In the genomic region with DNA sequence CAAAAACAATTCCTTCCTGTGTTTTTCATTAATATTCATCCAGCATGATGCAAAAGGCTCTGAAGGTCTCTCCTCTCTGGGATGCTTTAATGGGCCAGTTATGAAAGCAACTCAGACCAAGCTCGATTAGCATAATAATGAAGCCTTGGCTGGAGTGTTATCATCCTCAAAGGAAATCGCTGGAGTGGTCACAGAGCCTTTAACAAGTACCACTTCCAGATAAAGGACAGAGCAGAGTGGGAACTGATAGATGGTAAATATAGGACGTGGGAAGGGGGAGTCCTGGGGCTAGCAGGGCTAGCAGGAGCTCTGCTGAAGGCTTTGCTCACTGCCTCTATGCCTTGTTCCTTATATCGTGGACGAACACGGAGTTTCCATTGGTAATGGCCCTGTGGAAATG, we compare ENCODE assay signal across 23 mouse cellular contexts.
DNase-seq lines count a peak whose midpoint lies in the region; ATAC-seq lines count a peak whose summit lies in the region.
"Had no signal": no experiment of that assay in that cellular context is flagged by ENCODE, and none has a peak within 500 bp of the region (broad histone marks: within the 10 kb centered on the region; RNA-seq: fewer than 3 reads in every experiment).

No protein-coding gene starts in this region.

- H3K9me3 ChIP-seq in midbrain, embryonic 11.5 days (ENCODE audit: control insufficient read depth, low read length): no peaks in the 10 kb centered on the region; the same call in 1 of the 2 replicates
- 0 out of 2 replicates have a peak, but pooled peaks cover 2% of the 10 kb centered on the region for H3K9me3 ChIP-seq in midbrain, embryonic 16.5 days (replicated peaks; ENCODE audit: control insufficient read depth, low read length, poor library complexity, severe bottlenecking)
- H3K9me3 ChIP-seq in forebrain, embryonic 11.5 days (ENCODE audit: control insufficient read depth, low read length): peaks cover 3% of the 10 kb centered on the region; the same call in 1 of the 2 replicates
- H3K9me3 ChIP-seq: kidney, embryonic 15.5 days; limb, embryonic 15.5 days had no signal

- H3K4me3 ChIP-seq in midbrain, embryonic 11.5 days (ENCODE audit: low read depth, low read length): no peak overlapping the region
- no peak overlapping the region for H3K4me3 ChIP-seq in midbrain, embryonic 16.5 days (ENCODE audit: low read depth, low read length)
- H3K4me3 ChIP-seq in forebrain, embryonic 11.5 days (ENCODE audit: low read depth, low read length): no peak overlapping the region
- H3K4me3 ChIP-seq: embryonic facial prominence, embryonic 10.5 days; heart, adult 2 months; kidney, embryonic 15.5 days; limb, embryonic 15.5 days had no signal

- DNase-seq in midbrain, embryonic 11.5 days (ENCODE audit: low spot score, missing footprints): no peak
- peak; percentile 34 for DNase-seq in ZHBTc4 (ENCODE audit: low read depth, low spot score)
- no peak for DNase-seq in forebrain, embryonic 11.5 days (ENCODE audit: low spot score)
- DNase-seq in retina, embryonic 14.5 days (ENCODE audit: low spot score): peak; percentile 31
- no peak for DNase-seq in cerebellum, postnatal 36 days
- DNase-seq in embryo, embryonic 9.5 days (ENCODE audit: extremely low spot score): no peak
- DNase-seq: adrenal gland, postnatal 14 days; cerebellum, adult 9-10 months; gastrocnemius, postnatal 14 days; heart, adult 2 months; heart, postnatal 36 days; kidney, adult 11 months; kidney, postnatal 4 days; left cerebral cortex, postnatal 4 days; lung, embryonic 14.5 days; lung, postnatal 4 days; thymus, adult 18-20 months; thymus, postnatal 36 days had no signal

- peaks cover 7% of the 10 kb centered on the region; the same call in 1 of the 2 replicates for H3K4me1 ChIP-seq in midbrain, embryonic 11.5 days (ENCODE audit: control insufficient read depth, insufficient read depth, low read length)
- H3K4me1 ChIP-seq in midbrain, embryonic 16.5 days (ENCODE audit: control insufficient read depth, insufficient read depth, low read length): peaks cover 4% of the 10 kb centered on the region; the same call in 1 of the 2 replicates
- peaks cover 4% of the 10 kb centered on the region; the same call in 1 of the 2 replicates for H3K4me1 ChIP-seq in forebrain, embryonic 11.5 days (replicated peaks; ENCODE audit: control insufficient read depth, insufficient read depth, low read length)
- H3K4me1 ChIP-seq: kidney, embryonic 15.5 days had no signal

- 41% methylated on average over 6 of the region's 6 CpGs for WGBS in midbrain, embryonic 11.5 days
- 25% methylated on average over 6 of the region's 6 CpGs for WGBS in midbrain, embryonic 16.5 days
- WGBS in forebrain, embryonic 11.5 days: 29% methylated on average over 6 of the region's 6 CpGs

- ATAC-seq in midbrain, embryonic 11.5 days (ENCODE audit: low FRiP score): peak; percentile 38; the same call in 1 of the 2 replicates
- ATAC-seq in midbrain, embryonic 16.5 days: no peak
- ATAC-seq in forebrain, embryonic 11.5 days (replicated peaks; ENCODE audit: low FRiP score): peak; percentile 78

- no peak overlapping the region for H3K27ac ChIP-seq in midbrain, embryonic 11.5 days (ENCODE audit: low read depth, low read length)
- no peak overlapping the region for H3K27ac ChIP-seq in midbrain, embryonic 16.5 days (ENCODE audit: low read length)
- no peak overlapping the region for H3K27ac ChIP-seq in forebrain, embryonic 11.5 days (ENCODE audit: low read depth, low read length)
- H3K27ac ChIP-seq: embryonic facial prominence, embryonic 10.5 days; heart, adult 2 months; kidney, embryonic 15.5 days; liver, embryonic 14.5 days had no signal

- H3K36me3 ChIP-seq in midbrain, embryonic 11.5 days (ENCODE audit: control insufficient read depth, insufficient read depth, low read length): no peaks in the 10 kb centered on the region
- H3K36me3 ChIP-seq in midbrain, embryonic 16.5 days (ENCODE audit: control insufficient read depth, insufficient read depth, low read length): no peaks in the 10 kb centered on the region
- no peaks in the 10 kb centered on the region for H3K36me3 ChIP-seq in forebrain, embryonic 11.5 days (ENCODE audit: control insufficient read depth, insufficient read depth, low read length)
- H3K36me3 ChIP-seq: embryonic facial prominence, embryonic 10.5 days; kidney, embryonic 15.5 days; limb, embryonic 15.5 days had no signal

- no peak overlapping the region for H3K4me2 ChIP-seq in midbrain, embryonic 11.5 days
- no peak overlapping the region for H3K4me2 ChIP-seq in midbrain, embryonic 16.5 days (ENCODE audit: low read length)
- no peak overlapping the region for H3K4me2 ChIP-seq in forebrain, embryonic 11.5 days (ENCODE audit: low read depth, low read length, severe bottlenecking)
- H3K4me2 ChIP-seq: kidney, embryonic 15.5 days; limb, embryonic 15.5 days; lung, embryonic 14.5 days had no signal

- no peak overlapping the region for H3K9ac ChIP-seq in midbrain, embryonic 11.5 days (ENCODE audit: low read length)
- no peak overlapping the region for H3K9ac ChIP-seq in midbrain, embryonic 16.5 days (ENCODE audit: low read depth, low read length)
- H3K9ac ChIP-seq in forebrain, embryonic 11.5 days (ENCODE audit: low read length): no peak overlapping the region
- H3K9ac ChIP-seq: kidney, embryonic 15.5 days; limb, embryonic 15.5 days; liver, embryonic 14.5 days; lung, embryonic 14.5 days had no signal

- H3K27me3 ChIP-seq in midbrain, embryonic 11.5 days (ENCODE audit: control insufficient read depth, insufficient read depth, low read length): no peaks in the 10 kb centered on the region; the same call in 1 of the 2 replicates
- no peaks in the 10 kb centered on the region for H3K27me3 ChIP-seq in midbrain, embryonic 16.5 days (ENCODE audit: control insufficient read depth, insufficient read depth, low read depth, low read length)
- no peaks in the 10 kb centered on the region for H3K27me3 ChIP-seq in forebrain, embryonic 11.5 days (ENCODE audit: control insufficient read depth, insufficient read depth, low read length)
- H3K27me3 ChIP-seq: kidney, embryonic 15.5 days; limb, embryonic 15.5 days had no signal

Comparison
In these comparisons a context has a peak if more than half of its experiments do, and no peak if none do; other contexts are left out.
1. DNase-seq: peak in ZHBTc4 (single experiment) and retina, embryonic 14.5 days (single experiment); none in midbrain, embryonic 11.5 days (single experiment), forebrain, embryonic 11.5 days (single experiment), cerebellum, postnatal 36 days (0 of 2) and embryo, embryonic 9.5 days (single experiment).